Mouse (Mus musculus): Measurements from ENCODE around the gene Gm28230. TPM values are rescaled to one million over a fixed set of nuclear protein-coding genes. Genes with fewer than 3 reads are reported as not detected.

The Gm28230 gene
- total and polyA plus RNA-seq, 3 experiments: 0.04 to 0.14 TPM; not detected in 1

DNA sequence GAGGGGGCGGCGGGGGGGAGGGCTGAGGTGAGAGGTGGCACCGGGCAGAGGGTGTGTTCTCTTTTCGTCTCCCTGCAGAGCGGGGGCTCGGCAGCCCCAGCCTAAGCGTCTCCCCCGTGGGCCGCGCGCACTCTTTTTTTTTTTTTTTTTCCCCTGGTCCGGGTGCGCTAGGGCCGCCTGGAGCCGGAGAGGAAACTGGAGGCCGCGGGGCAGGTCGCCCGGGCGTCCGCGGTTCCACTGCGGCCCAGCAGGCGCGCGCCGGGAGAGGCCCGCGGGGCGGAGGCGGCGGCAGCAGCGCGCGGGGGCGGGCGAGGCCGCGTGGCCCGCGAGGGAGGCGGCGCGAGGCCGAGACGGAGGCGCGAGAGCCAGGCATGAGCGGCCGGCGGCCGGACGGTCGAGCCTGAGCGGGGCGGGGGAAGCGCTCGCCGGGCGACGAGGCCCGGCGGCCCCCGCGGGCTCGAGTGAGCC lies 21.5 kb upstream of the Gm28230 start:
- Histone ChIP-seq H3K9ac (ENCODE audit: low read depth, low read length) (peak overlapping the region; percentile 69), H3K36me3 (ENCODE audit: control insufficient read depth, insufficient read depth, low read length) (no peaks in the 10 kb centered on the region), H3K4me3 (peak overlapping the region; percentile 35), H3K27ac (no peak overlapping the region), H3K79me2 (replicated peaks; ENCODE audit: control insufficient read depth, insufficient read depth, low read length) (no peaks in the 10 kb centered on the region), H3K27me3 (ENCODE audit: control insufficient read depth, insufficient read depth, low read length) (peaks cover 28% of the 10 kb centered on the region), H3K4me1 (ENCODE audit: control insufficient read depth, insufficient read depth, low read length) (no peaks in the 10 kb centered on the region)
- 4% methylated on average over 62 of the region's 66 CpGs for WGBS
- intact Hi-C loops (cut with DNase I): loop anchor here (5.0 kb wide), 2 partner anchors 257 to 607 kb away; no protein-coding TSS in a partner anchor
- TF ChIP-seq EP300 (IDR thresholded peaks at IDR 0.05; ENCODE audit: insufficient read depth, low read depth, low read length): no peak
- no peak for TF ChIP-seq POLR2A (IDR thresholded peaks at IDR 0.05; ENCODE audit: insufficient read depth, low read depth, low read length)
- TF ChIP-seq CTCF (IDR thresholded peaks at IDR 0.05): 0 out of 2 replicates have a peak, but pooled peaks have one; percentile 13
- DNase-seq: peak; percentile 58 to 67

- peak; percentile 38 to 55 for DNase-seq
- Histone ChIP-seq H3K4me1 (ENCODE audit: control insufficient read depth, insufficient read depth, low read length) (no peaks in the 10 kb centered on the region), H3K27me3 (ENCODE audit: control insufficient read depth, insufficient read depth, low read length) (peaks cover 24% of the 10 kb centered on the region), H3K27ac (no peak overlapping the region), H3K36me3 (ENCODE audit: control insufficient read depth, insufficient read depth, low read length) (no peaks in the 10 kb centered on the region), H3K9ac (ENCODE audit: low read depth, low read length) (peak overlapping the region; percentile 44), H3K79me2 (replicated peaks; ENCODE audit: control insufficient read depth, insufficient read depth, low read length) (no peaks in the 10 kb centered on the region), H3K4me3 (0 out of 2 replicates have a peak overlapping the region, but pooled peaks have one; percentile 0)
- intact Hi-C loops (cut with DNase I): no loop called here
- 3% methylated on average over 81 of the region's 85 CpGs for WGBS
- no peak for TF ChIP-seq POLR2A (IDR thresholded peaks at IDR 0.05; ENCODE audit: insufficient read depth, low read depth, low read length)
These were observed 20.9 kb upstream of the Gm28230 start for GRCm38 (mm10) chr2:74705467-74706089.

GRCm38 (mm10) chr2:74706393-74706960 lies 20.1 kb upstream of the Gm28230 start:
- WGBS: 12% methylated on average over 13 of the region's 13 CpGs
- Histone ChIP-seq H3K4me1 (ENCODE audit: control insufficient read depth, insufficient read depth, low read length) (no peaks in the 10 kb centered on the region), H3K4me3 (no peak overlapping the region), H3K79me2 (replicated peaks; ENCODE audit: control insufficient read depth, insufficient read depth, low read length) (no peaks in the 10 kb centered on the region), H3K9ac (ENCODE audit: low read depth, low read length) (no peak overlapping the region), H3K27me3 (ENCODE audit: control insufficient read depth, insufficient read depth, low read length) (peaks cover 29% of the 10 kb centered on the region), H3K36me3 (ENCODE audit: control insufficient read depth, insufficient read depth, low read length) (no peaks in the 10 kb centered on the region), H3K27ac (no peak overlapping the region)
- intact Hi-C loops (cut with DNase I): no loop called here
- no peak for TF ChIP-seq CTCF (IDR thresholded peaks at IDR 0.05)
- TF ChIP-seq EP300 (IDR thresholded peaks at IDR 0.05; ENCODE audit: insufficient read depth, low read depth, low read length): no peak
- TF ChIP-seq POLR2A (IDR thresholded peaks at IDR 0.05; ENCODE audit: insufficient read depth, low read depth, low read length): no peak
- DNase-seq: peak in 1 of 2 experiments; percentile 15

GRCm38 (mm10) chr2:74707599-74707998 lies 18.9 kb upstream of the Gm28230 start:
- H3K4me1 ChIP-seq (ENCODE audit: control insufficient read depth, insufficient read depth, low read length): no peaks in the 10 kb centered on the region
- TF ChIP-seq POLR2A (IDR thresholded peaks at IDR 0.05; ENCODE audit: insufficient read depth, low read depth, low read length) (no peak), CTCF (IDR thresholded peaks at IDR 0.05) (no peak), EP300 (IDR thresholded peaks at IDR 0.05; ENCODE audit: insufficient read depth, low read depth, low read length) (no peak)
- no peak overlapping the region for H3K27ac ChIP-seq
- no peak overlapping the region for H3K4me3 ChIP-seq
- H3K9ac ChIP-seq (ENCODE audit: low read depth, low read length): no peak overlapping the region
- no peak for DNase-seq
- peaks cover 35% of the 10 kb centered on the region for H3K27me3 ChIP-seq (ENCODE audit: control insufficient read depth, insufficient read depth, low read length)
- 28% methylated on average over 7 of the region's 7 CpGs for WGBS
- intact Hi-C loops (cut with DNase I): no loop called here
- no peaks in the 10 kb centered on the region for H3K79me2 ChIP-seq (replicated peaks; ENCODE audit: control insufficient read depth, insufficient read depth, low read length)
- H3K36me3 ChIP-seq (ENCODE audit: control insufficient read depth, insufficient read depth, low read length): no peaks in the 10 kb centered on the region

- Histone ChIP-seq H3K27ac (no peak overlapping the region), H3K9ac (ENCODE audit: low read depth, low read length) (no peak overlapping the region), H3K4me1 (ENCODE audit: control insufficient read depth, insufficient read depth, low read length) (no peaks in the 10 kb centered on the region), H3K4me3 (no peak overlapping the region), H3K79me2 (replicated peaks; ENCODE audit: control insufficient read depth, insufficient read depth, low read length) (no peaks in the 10 kb centered on the region), H3K36me3 (ENCODE audit: control insufficient read depth, insufficient read depth, low read length) (no peaks in the 10 kb centered on the region), H3K27me3 (ENCODE audit: control insufficient read depth, insufficient read depth, low read length) (peaks cover 38% of the 10 kb centered on the region)
- TF ChIP-seq POLR2A (IDR thresholded peaks at IDR 0.05; ENCODE audit: insufficient read depth, low read depth, low read length) (no peak), CTCF (IDR thresholded peaks at IDR 0.05) (no peak), EP300 (IDR thresholded peaks at IDR 0.05; ENCODE audit: insufficient read depth, low read depth, low read length) (no peak)
- intact Hi-C loops (cut with DNase I): no loop called here
- DNase-seq: peak in 1 of 2 experiments; percentile 15
- 21% methylated on average over 4 of the region's 4 CpGs for WGBS
These were observed 17.9 kb upstream of the Gm28230 start for GRCm38 (mm10) chr2:74708676-74709075.
